In genomic region chr17:46576070-46576469, GRCm38 (mm10) we compare ENCODE assay signal across 11 mouse cellular contexts. TPM values are rescaled to one million over a fixed set of nuclear protein-coding genes. Genes with fewer than 3 reads are reported as not detected.
DNase-seq lines count a peak whose midpoint lies in the region; ATAC-seq and TF ChIP-seq lines count a peak whose summit lies in the region.
"Had no signal": no experiment of that assay in that cellular context is flagged by ENCODE, and none has a peak within 500 bp of the region (broad histone marks: within the 10 kb centered on the region; RNA-seq: fewer than 3 reads in every experiment).

No protein-coding gene starts in this region.

- no peak overlapping the region for H3K9ac ChIP-seq in midbrain, postnatal 0 days (replicated peaks; ENCODE audit: low read length, poor library complexity, severe bottlenecking)
- H3K9ac ChIP-seq in midbrain, embryonic 15.5 days = no peak overlapping the region
- no peak overlapping the region for H3K9ac ChIP-seq in lung, embryonic 14.5 days
- H3K9ac ChIP-seq in hindbrain, embryonic 16.5 days (ENCODE audit: low read depth, low read length) = no peak overlapping the region
- H3K9ac ChIP-seq: hindbrain, embryonic 13.5 days; liver, embryonic 13.5 days had no signal

- H3K9me3 ChIP-seq in midbrain, postnatal 0 days (ENCODE audit: low read length) = no peaks in the 10 kb centered on the region
- no peaks in the 10 kb centered on the region for H3K9me3 ChIP-seq in midbrain, embryonic 15.5 days
- no peaks in the 10 kb centered on the region for H3K9me3 ChIP-seq in lung, embryonic 14.5 days (ENCODE audit: low read depth, low read length)
- H3K9me3 ChIP-seq in hindbrain, embryonic 16.5 days (ENCODE audit: control insufficient read depth, low read length) = no peaks in the 10 kb centered on the region
- H3K9me3 ChIP-seq: liver, embryonic 13.5 days had no signal

- WGBS in midbrain, postnatal 0 days = 90% methylated on average over 13 of the region's 13 CpGs
- 91% methylated on average over 13 of the region's 13 CpGs for WGBS in midbrain, embryonic 15.5 days
- 80% methylated on average over 13 of the region's 13 CpGs for WGBS in lung, embryonic 14.5 days
- WGBS in hindbrain, embryonic 16.5 days = 93% methylated on average over 13 of the region's 13 CpGs

- H3K4me2 ChIP-seq in midbrain, postnatal 0 days (ENCODE audit: low read depth, low read length, poor library complexity, severe bottlenecking) = no peak overlapping the region
- H3K4me2 ChIP-seq in midbrain, embryonic 15.5 days = no peak overlapping the region
- no peak overlapping the region for H3K4me2 ChIP-seq in lung, embryonic 14.5 days
- no peak overlapping the region for H3K4me2 ChIP-seq in hindbrain, embryonic 16.5 days (ENCODE audit: low read length)
- H3K4me2 ChIP-seq: hindbrain, embryonic 13.5 days; liver, embryonic 13.5 days had no signal

- ATAC-seq in midbrain, postnatal 0 days (ENCODE audit: low FRiP score) = no peak
- ATAC-seq in midbrain, embryonic 15.5 days (replicated peaks) = no peak
- no peak for ATAC-seq in lung, embryonic 14.5 days (ENCODE audit: insufficient read depth)
- ATAC-seq in hindbrain, embryonic 16.5 days = no peak
- ATAC-seq: forebrain, embryonic 16.5 days had no signal

- no peaks in the 10 kb centered on the region for H3K4me1 ChIP-seq in midbrain, postnatal 0 days (ENCODE audit: insufficient read depth, low read length)
- H3K4me1 ChIP-seq in midbrain, embryonic 15.5 days = no peaks in the 10 kb centered on the region
- H3K4me1 ChIP-seq in lung, embryonic 14.5 days (ENCODE audit: insufficient read depth) = no peaks in the 10 kb centered on the region
- no peaks in the 10 kb centered on the region for H3K4me1 ChIP-seq in hindbrain, embryonic 16.5 days (ENCODE audit: control insufficient read depth, insufficient read depth, low read depth, low read length)
- H3K4me1 ChIP-seq: hindbrain, embryonic 13.5 days; liver, embryonic 13.5 days had no signal

- H3K36me3 ChIP-seq in midbrain, postnatal 0 days (ENCODE audit: insufficient read depth, low read length) = peaks cover 53% of the 10 kb centered on the region
- peaks cover 52% of the 10 kb centered on the region for H3K36me3 ChIP-seq in midbrain, embryonic 15.5 days (replicated peaks)
- H3K36me3 ChIP-seq in lung, embryonic 14.5 days (ENCODE audit: insufficient read depth) = peaks cover 93% of the 10 kb centered on the region
- H3K36me3 ChIP-seq in hindbrain, embryonic 16.5 days (ENCODE audit: control insufficient read depth, insufficient read depth, low read length) = peaks cover 49% of the 10 kb centered on the region

- no peaks in the 10 kb centered on the region for H3K27me3 ChIP-seq in midbrain, postnatal 0 days (ENCODE audit: insufficient read depth, low read length)
- H3K27me3 ChIP-seq in midbrain, embryonic 15.5 days (replicated peaks) = no peaks in the 10 kb centered on the region
- H3K27me3 ChIP-seq in lung, embryonic 14.5 days (ENCODE audit: insufficient read depth, low read length) = no peaks in the 10 kb centered on the region
- H3K27me3 ChIP-seq in hindbrain, embryonic 16.5 days (replicated peaks; ENCODE audit: control insufficient read depth, insufficient read depth, low read length) = no peaks in the 10 kb centered on the region
- H3K27me3 ChIP-seq: hindbrain, embryonic 13.5 days; liver, embryonic 13.5 days had no signal

- DNase-seq in adrenal gland, postnatal 10 days = peak; percentile 25
- DNase-seq in adrenal gland, adult 18-20 months (ENCODE audit: low spot score in 2 of 2) = no peak
- DNase-seq in midbrain, postnatal 0 days (ENCODE audit: low spot score) = no peak
- peak; percentile 27 for DNase-seq in lung, embryonic 14.5 days
- peak; percentile 37 to 41 for DNase-seq in thymus, postnatal 36 days
- DNase-seq in cerebellum, adult 8-10 months = no peak
- DNase-seq: liver, embryonic 13.5 days had no signal

- no peak overlapping the region for H3K27ac ChIP-seq in midbrain, postnatal 0 days (ENCODE audit: low read depth, low read length)
- H3K27ac ChIP-seq in midbrain, embryonic 15.5 days = no peak overlapping the region
- no peak overlapping the region for H3K27ac ChIP-seq in lung, embryonic 14.5 days (ENCODE audit: low read depth)
- no peak overlapping the region for H3K27ac ChIP-seq in hindbrain, embryonic 16.5 days (ENCODE audit: low read depth, low read length)
- H3K27ac ChIP-seq: hindbrain, embryonic 13.5 days; liver, embryonic 13.5 days had no signal

- TF ChIP-seq CTCF in midbrain, postnatal 0 days (IDR thresholded peaks at IDR 0.05) = peak; percentile 47
- TF ChIP-seq CTCF in lung, embryonic 14.5 days (IDR thresholded peaks at IDR 0.05; ENCODE audit: low read depth) = peak; percentile 57

- H3K4me3 ChIP-seq in midbrain, postnatal 0 days (ENCODE audit: low read depth, low read length) = no peak overlapping the region
- H3K4me3 ChIP-seq in midbrain, embryonic 15.5 days = no peak overlapping the region
- H3K4me3 ChIP-seq in lung, embryonic 14.5 days (ENCODE audit: low read depth, low read length) = no peak overlapping the region
- no peak overlapping the region for H3K4me3 ChIP-seq in hindbrain, embryonic 16.5 days (ENCODE audit: low read length)
- H3K4me3 ChIP-seq: hindbrain, embryonic 13.5 days; liver, embryonic 13.5 days had no signal

RNA-seq across cellular contexts. Expression of gene Srf, which starts 20.1 kb away (rescaled TPM):
- total RNA-seq in adrenal gland, postnatal 10 days (2021) = 10 to 100 TPM; 33.6 to 37.6 TPM
- total RNA-seq in adrenal gland, adult 18-20 months (2021) = 10 to 100 TPM; 40.8 to 66.6 TPM
- total RNA-seq in midbrain, postnatal 0 days (2014; rRNA removed) = 45.8 and 69.0 TPM in 2 replicates
- polyA plus RNA-seq in midbrain, postnatal 0 days (2015; fragmentation: Nextera tagmentation; extraction: Ambion mirVana) = 2.6 and 3.3 TPM in 2 replicates
- polyA plus RNA-seq in midbrain, embryonic 15.5 days (2015; fragmentation: Nextera tagmentation; extraction: Ambion mirVana) = 3.7 and 5.7 TPM in 2 replicates
- polyA plus RNA-seq in lung, embryonic 14.5 days (2014; fragmentation: Nextera tagmentation; extraction: Ambion mirVana) = 11.4 and 15.1 TPM in 2 replicates
- 3.5 and 3.6 TPM in 2 replicates for polyA plus RNA-seq in hindbrain, embryonic 16.5 days (2015; fragmentation: Nextera tagmentation; extraction: Ambion mirVana)

RNA-seq across cellular contexts. Expression of gene Cul9, which starts 29.9 kb away (rescaled TPM):
- 10 to 100 TPM; 14.3 to 22.9 TPM for total RNA-seq in adrenal gland, postnatal 10 days (2021)
- total RNA-seq in adrenal gland, adult 18-20 months (2021) = 10 to 100 TPM; 24.8 to 30.1 TPM
- 53.8 and 70.9 TPM in 2 replicates for total RNA-seq in midbrain, postnatal 0 days (2014; rRNA removed)
- 13.6 and 16.7 TPM in 2 replicates for polyA plus RNA-seq in midbrain, postnatal 0 days (2015; fragmentation: Nextera tagmentation; extraction: Ambion mirVana)
- polyA plus RNA-seq in midbrain, embryonic 15.5 days (2015; fragmentation: Nextera tagmentation; extraction: Ambion mirVana) = 25.0 and 26.7 TPM in 2 replicates
- 2.8 and 2.9 TPM in 2 replicates for polyA plus RNA-seq in lung, embryonic 14.5 days (2014; fragmentation: Nextera tagmentation; extraction: Ambion mirVana)
- 19.7 and 25.1 TPM in 2 replicates for polyA plus RNA-seq in hindbrain, embryonic 16.5 days (2015; fragmentation: Nextera tagmentation; extraction: Ambion mirVana)

RNA-seq across cellular contexts. Expression of gene Ptk7, which starts 53.2 kb away (rescaled TPM):
- total RNA-seq in adrenal gland, postnatal 10 days (2021) = 10 to 100 TPM; 19.6 to 21.4 TPM
- total RNA-seq in adrenal gland, adult 18-20 months (2021) = 1 to 10 TPM; 2.7 to 5.8 TPM
- 61.8 and 62.6 TPM in 2 replicates for total RNA-seq in midbrain, postnatal 0 days (2014; rRNA removed)
- 22.5 and 22.9 TPM in 2 replicates for polyA plus RNA-seq in midbrain, postnatal 0 days (2015; fragmentation: Nextera tagmentation; extraction: Ambion mirVana)
- polyA plus RNA-seq in midbrain, embryonic 15.5 days (2015; fragmentation: Nextera tagmentation; extraction: Ambion mirVana) = 33.6 and 34.8 TPM in 2 replicates
- 79.5 and 99.3 TPM in 2 replicates for polyA plus RNA-seq in lung, embryonic 14.5 days (2014; fragmentation: Nextera tagmentation; extraction: Ambion mirVana)
- 25.9 and 36.1 TPM in 2 replicates for polyA plus RNA-seq in hindbrain, embryonic 16.5 days (2015; fragmentation: Nextera tagmentation; extraction: Ambion mirVana)

Comparison
In these comparisons a context has a peak if more than half of its experiments do, and no peak if none do; other contexts are left out.
1. DNase-seq: peak in adrenal gland, postnatal 10 days (single experiment), lung, embryonic 14.5 days (single experiment) and thymus, postnatal 36 days (2 of 2); none in adrenal gland, adult 18-20 months (0 of 2), midbrain, postnatal 0 days (single experiment) and cerebellum, adult 8-10 months (single experiment).